Mouse (Mus musculus) lung, postnatal 0 days (tissue): ENCODE measurements around the gene Tgfb3.

Experiments used
- CTCF ChIP-seq: IDR thresholded peaks from 2 replicates; pipeline ENCODE4 v1.5.1; 2016; ENCODE audit warnings: antibody characterized with exemption, mild to moderate bottlenecking
- EP300 ChIP-seq: IDR thresholded peaks from 2 replicates; pipeline ENCODE4 v1.6.1; 2016; ENCODE audit warnings: antibody characterized with exemption, mild to moderate bottlenecking, control low read depth

- TF ChIP-seq CTCF (no peak), EP300 (no peak)
Observed at GRCm38 (mm10) chr12:86039078-86039477, 39.8 kb downstream of the Tgfb3 start.
